Mouse (Mus musculus): Measurements from ENCODE around the gene Babam2.
A peak's percentile ranks its signal among the peaks of the same experiment; 100 is the strongest.
"Not testable (repeated sequence)": the region's sequence is repeated elsewhere in the genome, so short reads cannot be mapped to it uniquely, and the experiment has no call there.

The Babam2 gene

GRCm38 (mm10) chr5:31933296-31933695 is 235.8 kb downstream of the Babam2 start:
- no peak for DNase-seq (ENCODE audit: low spot score in 2 of 2)

GRCm38 (mm10) chr5:31934397-31934796 is 236.9 kb downstream of the Babam2 start:
- no peak for DNase-seq (ENCODE audit: low spot score in 2 of 2)

DNA sequence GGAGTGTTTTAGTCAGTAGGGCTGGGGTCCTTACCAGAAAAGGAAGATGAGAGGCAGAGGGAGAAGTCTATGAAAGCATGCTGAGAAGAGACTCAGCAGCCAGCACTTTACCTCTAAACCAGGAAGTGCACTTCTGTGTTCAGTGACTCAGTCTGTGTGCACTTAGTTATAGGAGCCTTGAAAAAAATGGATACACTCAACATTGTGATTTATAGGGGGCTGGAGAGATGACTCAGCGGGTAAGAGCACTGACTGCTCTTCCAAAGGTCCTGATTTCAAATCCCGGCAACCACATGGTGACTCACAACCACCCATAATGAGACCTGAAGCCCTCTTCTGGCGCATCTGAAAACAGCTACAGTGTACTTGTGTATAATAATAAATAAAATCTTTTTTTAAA is 238.5 kb downstream of the Babam2 start:
- DNase-seq (ENCODE audit: low spot score in 2 of 2) = no peak

- DNase-seq (ENCODE audit: low spot score in 2 of 2) = no peak
Observed at GRCm38 (mm10) chr5:31936523-31936922, 239.0 kb downstream of the Babam2 start.

GRCm38 (mm10) chr5:31940876-31941275 is 243.4 kb downstream of the Babam2 start:
- DNase-seq (ENCODE audit: low spot score in 2 of 2) = no peak

- no peak for DNase-seq (ENCODE audit: low spot score in 2 of 2)
Observed at GRCm38 (mm10) chr5:31947185-31947584, 249.7 kb downstream of the Babam2 start.

- peak in 1 of 2 experiments; percentile 25 for DNase-seq (ENCODE audit: low spot score in 2 of 2)
Observed at GRCm38 (mm10) chr5:31949389-31949788, 251.9 kb downstream of the Babam2 start.

- DNase-seq (ENCODE audit: low spot score in 2 of 2) = no peak
Observed at GRCm38 (mm10) chr5:31950532-31950931, 253.0 kb downstream of the Babam2 start.

DNA sequence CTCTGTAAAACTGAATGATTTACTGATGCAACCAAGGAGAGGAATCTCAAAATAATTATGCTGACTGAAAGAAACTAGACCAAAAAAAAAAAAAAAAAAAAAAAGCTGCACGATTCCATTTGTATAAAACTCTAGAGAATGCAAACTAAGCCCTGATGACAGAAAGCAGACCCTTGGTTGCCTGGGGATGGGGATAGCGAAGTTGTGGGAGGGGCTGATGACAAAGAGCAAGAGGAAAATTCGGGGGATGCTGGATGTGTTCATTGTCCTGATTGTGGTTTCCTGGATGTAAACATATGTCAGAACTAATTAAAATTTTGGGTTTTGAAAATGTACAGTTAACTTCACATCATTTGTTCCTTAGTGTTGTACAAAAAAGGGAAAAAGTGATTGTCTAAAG is 257.7 kb downstream of the Babam2 start:
- no peak for DNase-seq (ENCODE audit: low spot score in 2 of 2)

GRCm38 (mm10) chr5:31956336-31956735 is 258.9 kb downstream of the Babam2 start:
- no peak for DNase-seq (ENCODE audit: low spot score in 2 of 2)

GRCm38 (mm10) chr5:31959886-31960285 is 262.4 kb downstream of the Babam2 start:
- DNase-seq (ENCODE audit: low spot score in 2 of 2) = no peak

DNA sequence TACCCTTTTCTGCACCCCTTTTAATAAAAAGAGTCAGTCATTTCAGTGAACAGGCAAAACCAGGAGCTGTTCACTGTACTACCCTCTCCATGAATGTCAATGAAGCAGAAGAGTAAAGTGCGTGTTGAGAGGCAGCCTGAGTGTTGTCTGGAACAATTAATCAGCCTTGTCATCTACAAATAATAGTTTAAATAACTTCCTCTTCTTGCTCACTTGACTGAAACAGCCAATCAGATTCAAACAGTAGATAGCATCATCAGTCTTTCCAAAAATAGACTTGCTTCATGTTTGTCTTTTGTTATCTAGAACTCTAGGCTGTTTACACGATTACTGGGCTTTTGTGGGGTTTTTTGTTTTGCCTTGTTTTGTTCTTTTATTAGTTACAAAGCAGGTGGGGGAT is 263.9 kb downstream of the Babam2 start:
- DNase-seq (ENCODE audit: low spot score in 2 of 2) = no peak

- DNase-seq (ENCODE audit: low spot score in 2 of 2) = no peak
Observed at GRCm38 (mm10) chr5:31962346-31962745, 264.9 kb downstream of the Babam2 start.

GRCm38 (mm10) chr5:31963352-31963751 is 265.9 kb downstream of the Babam2 start:
- no peak for DNase-seq (ENCODE audit: low spot score in 2 of 2)

DNA sequence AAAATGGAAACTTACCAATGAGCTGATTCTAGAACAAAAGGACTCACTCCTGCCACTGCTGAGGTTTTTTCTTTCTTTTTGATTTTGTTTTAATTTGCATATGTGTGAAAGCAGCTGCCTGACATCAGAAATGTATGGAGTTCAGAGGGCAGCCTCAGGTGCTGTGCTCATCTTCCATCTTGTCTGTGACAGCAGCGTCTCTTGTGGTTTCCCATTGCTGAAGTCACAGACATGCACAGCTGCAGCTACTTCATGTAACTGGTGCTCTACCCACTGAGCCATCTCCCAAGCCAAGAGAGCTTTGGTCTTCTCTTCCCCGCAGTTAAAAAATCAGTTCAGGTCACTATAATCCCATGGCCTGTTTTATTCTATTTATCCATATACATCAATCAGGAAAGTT is 266.4 kb downstream of the Babam2 start:
- DNase-seq (ENCODE audit: low spot score in 2 of 2) = no peak

DNA sequence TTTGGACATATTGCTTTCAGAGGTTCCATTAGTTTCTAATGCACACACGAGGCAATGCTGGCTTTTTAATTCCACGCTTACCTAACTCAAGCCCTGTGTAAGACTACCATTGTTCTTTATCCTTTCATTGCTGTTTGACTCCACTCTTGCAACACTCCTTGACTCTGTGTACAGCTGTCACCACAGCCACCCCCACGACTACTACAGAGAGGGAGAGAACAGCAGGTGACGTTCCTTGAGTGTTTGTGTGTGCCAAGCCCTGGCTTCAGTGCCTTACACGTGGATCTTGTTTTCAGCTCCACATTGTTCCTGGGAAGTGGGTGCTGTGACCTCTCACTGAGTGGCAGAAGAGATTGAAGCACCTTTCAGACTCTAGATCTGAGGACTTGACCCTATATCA is 269.3 kb downstream of the Babam2 start:
- DNase-seq (ENCODE audit: low spot score in 2 of 2) = no peak

GRCm38 (mm10) chr5:31967526-31967925 is 270.0 kb downstream of the Babam2 start:
- no peak for DNase-seq (ENCODE audit: low spot score in 2 of 2)

- DNase-seq (ENCODE audit: low spot score in 2 of 2) = no peak
Observed at GRCm38 (mm10) chr5:31968046-31968506, 270.6 kb downstream of the Babam2 start.

- not testable (repeated sequence) for DNase-seq (ENCODE audit: low spot score in 2 of 2)
Observed at GRCm38 (mm10) chr5:31972416-31972815, 274.9 kb downstream of the Babam2 start.

DNA sequence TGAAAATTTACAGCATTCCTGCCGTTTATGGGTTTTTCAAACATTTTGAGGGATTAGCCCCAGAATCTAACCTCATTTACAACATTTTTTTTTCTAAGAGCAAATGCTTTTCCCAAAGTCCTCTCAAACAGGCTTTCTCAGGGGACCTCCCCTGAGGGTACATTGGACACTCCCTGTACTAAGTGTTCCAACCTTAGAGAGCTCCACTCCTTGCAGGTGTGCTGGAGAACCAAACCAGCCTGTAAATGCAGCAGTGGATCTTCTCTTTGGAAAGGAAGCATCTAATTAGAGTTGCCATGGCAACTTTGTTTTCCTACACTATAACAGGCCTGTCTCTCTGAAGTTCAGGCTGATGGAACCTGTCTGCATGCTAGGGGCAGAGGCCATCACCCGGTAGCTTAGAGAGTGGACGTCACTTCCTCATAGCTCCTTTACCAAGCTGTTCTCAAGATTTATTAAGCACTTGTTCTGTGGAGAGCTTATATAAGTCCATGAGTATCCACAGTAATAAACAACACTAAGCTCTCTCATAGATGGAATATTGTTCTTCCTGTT is 277.2 kb downstream of the Babam2 start:
- DNase-seq (ENCODE audit: low spot score in 2 of 2) = no peak

- no peak for DNase-seq (ENCODE audit: low spot score in 2 of 2)
Observed at GRCm38 (mm10) chr5:31982061-31982460, 284.6 kb downstream of the Babam2 start.

- DNase-seq (ENCODE audit: low spot score in 2 of 2) = no peak
Observed at GRCm38 (mm10) chr5:31983161-31983560, 285.7 kb downstream of the Babam2 start.

GRCm38 (mm10) chr5:31983817-31984368 is 286.4 kb downstream of the Babam2 start:
- DNase-seq (ENCODE audit: low spot score in 2 of 2) = no peak
